Mouse (Mus musculus): ENCODE measurements around the gene Tbx4.

DNA sequence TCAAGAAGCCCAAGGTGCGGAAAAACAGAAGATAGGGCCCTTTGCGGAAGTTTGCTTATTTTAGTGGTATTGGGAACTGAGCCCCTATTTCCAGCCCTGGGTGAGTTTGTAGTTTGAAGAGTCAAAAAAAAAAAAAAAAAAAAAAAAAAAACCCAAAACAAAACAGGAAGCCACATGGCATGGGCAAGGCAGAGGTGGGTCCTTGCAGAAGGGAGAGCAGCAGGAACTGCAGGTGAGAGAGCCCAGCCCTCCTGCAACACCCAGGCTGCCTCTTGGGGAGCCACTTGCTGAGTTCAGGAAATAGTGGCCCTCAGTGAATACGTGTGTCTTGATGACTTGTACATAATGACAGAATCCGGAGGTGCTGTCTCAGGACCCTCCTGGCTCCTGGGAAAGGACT lies 23.3 kb downstream of the Tbx4 start:
- TF ChIP-seq CTCF (IDR thresholded peaks at IDR 0.05; ENCODE audit: low read depth, low read length) (no peak), GATA2 (IDR thresholded peaks at IDR 0.05; ENCODE audit: borderline replicate concordance, low read depth, low read length) (no peak), GATA1 (IDR thresholded peaks at IDR 0.05; ENCODE audit: borderline replicate concordance, low read length) (no peak)

All from G1E (cell line).